Mouse (Mus musculus): Measurements from ENCODE around the gene Myo5a.
A peak's percentile ranks its signal among the peaks of the same experiment; 100 is the strongest.
"Not testable (repeated sequence)": the region's sequence is repeated elsewhere in the genome, so short reads cannot be mapped to it uniquely, and the experiment has no call there.

Myo5a gene

DNA sequence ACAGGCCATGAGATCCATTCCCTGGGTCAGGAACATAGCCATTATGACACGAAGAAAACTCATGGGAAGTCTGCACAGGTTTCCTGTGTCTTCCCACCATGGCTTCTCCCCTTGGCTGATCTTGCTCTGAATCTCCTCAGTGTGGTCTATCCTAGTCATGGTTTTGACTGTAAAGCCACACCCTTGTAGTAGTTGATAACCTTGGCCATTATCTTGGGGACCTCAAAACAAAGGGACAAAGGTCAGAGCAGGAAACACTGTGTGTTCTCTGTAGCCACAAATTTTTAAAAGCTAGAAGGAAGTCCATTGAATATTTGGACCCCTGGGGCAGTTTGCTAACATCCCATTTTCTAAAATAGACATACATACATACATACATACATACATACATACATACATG, 177.5 kb downstream of the Myo5a start:
- no peak for DNase-seq (ENCODE audit: low spot score)

DNA sequence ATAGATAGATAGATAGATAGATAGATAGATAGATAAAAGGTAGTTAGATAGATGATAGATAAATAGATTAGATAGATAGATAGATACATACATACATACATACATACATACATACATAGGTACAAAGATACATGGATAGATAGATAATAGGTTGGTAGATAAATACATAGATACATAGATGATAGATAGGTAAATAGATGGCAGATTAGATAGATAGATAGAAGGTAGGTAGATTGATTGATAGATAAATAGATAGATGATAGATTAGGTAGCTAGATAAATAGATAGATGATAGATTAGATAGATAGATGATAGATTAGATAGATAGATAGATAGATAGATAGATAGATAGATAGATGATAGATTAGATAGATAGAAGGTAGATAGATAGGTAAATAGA, 178.1 kb downstream of the Myo5a start:
- no peak for DNase-seq (ENCODE audit: low spot score)

DNA sequence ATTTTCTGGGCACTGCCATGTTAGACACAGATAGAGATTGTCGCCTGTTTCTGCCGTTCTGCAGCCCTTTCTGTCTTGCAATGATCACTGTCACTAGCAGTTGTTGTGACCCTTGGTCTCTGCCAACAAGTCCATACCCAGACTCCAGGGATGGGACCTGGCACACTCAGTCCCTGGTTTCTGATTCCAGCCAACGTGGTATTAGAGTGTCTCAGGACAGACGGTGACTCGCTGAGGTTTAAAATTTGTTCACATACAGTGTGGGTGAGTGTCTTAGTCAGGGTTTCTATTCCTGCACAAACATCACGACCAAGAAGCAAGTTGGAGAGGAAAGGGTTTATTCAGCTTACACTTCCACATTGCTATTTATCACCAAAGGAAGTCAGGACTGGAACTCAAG, 182.3 kb downstream of the Myo5a start:
- not testable (repeated sequence) for DNase-seq (ENCODE audit: low spot score)

DNA sequence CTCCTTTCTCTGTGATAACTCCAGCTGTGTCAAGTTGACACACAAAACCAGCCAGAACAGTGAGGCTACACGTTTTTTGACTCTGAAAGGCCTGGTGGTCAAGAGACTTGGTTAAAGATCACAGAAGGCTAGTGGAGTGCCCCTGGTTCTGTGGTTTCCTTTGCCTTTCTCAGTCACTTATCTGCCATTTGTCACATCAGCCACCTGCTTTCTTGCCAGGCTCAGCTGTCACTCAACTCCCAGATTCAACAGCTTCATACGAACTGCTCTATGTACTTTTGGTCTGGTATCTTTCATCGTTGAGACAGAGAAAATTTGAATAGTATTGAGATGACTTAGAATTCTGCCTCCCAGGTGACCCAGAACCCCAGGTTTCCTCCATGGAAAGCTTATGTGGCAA, 183.0 kb downstream of the Myo5a start:
- DNase-seq (ENCODE audit: low spot score) = no peak

DNA sequence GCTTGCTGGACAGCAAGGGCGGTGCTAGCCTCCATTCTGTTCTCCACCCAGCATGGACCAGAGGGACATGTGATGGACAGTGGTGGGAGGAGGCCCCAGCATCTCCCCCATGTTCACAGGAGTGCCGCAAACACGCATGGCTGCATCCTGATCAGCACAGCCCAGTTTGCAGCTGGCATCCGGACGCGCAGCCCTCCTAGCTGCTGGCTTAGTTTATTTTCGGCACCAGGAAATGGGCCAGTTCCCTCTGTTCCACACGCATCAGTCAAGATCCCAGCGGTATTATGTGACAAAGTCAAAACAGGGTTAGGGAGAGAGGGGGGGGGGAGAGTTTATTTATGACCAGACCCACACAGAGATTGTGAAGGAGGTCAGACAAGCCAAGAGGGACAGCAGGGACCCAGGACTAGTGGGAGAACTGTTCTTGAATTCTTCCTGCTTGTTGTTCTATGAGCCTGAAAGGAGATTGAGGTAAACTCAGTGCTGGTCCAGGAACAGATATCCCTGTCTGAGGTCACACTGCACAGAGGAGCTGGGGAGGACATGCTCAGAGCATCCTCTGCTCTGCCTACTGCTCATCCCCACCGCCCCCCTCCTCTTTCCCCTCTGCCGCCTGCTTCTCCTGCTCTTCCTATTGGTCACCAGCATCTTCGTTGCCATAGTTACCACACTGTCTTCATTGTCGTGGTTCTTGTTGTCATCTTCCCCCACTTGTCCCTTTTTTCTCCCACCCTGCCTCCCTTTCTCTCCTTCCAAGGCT, 183.6 kb downstream of the Myo5a start:
- DNase-seq (ENCODE audit: low spot score) = peak; percentile 60

DNA sequence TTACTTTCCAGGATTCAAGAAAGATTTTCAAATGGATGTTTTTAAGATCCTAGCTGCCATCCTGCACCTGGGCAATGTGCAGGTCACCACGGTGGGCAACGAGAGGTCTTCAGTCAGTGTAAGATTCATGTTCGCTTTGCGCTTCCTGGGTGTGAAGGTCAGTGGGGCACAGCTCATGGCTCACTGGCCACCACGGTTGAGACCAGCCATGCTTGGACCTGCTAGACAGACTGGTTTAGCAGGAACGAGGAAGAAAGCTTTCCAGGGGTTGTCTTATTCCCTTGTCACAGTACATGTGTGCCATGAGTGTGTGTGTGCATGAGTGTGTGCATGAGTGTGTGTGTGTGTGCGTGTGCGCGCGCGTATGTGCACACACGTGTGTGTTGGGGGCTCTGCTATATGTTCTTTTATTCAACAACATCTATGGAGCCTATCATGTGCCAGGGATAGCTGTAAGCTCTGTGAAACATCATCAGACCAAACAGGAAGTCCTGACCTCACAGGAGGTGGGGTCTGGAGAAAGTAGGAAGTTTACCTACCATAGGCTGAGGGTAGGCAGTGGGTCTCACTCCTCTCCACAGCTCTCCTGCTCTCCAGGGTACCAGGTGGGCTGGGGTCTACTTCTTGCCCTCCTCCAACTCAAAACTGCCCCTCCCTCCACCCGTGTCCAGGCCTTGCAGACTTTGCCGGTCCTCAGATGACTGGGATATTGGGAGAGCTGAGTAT, 185.2 kb downstream of the Myo5a start:
- DNase-seq (ENCODE audit: low spot score) = no peak

DNA sequence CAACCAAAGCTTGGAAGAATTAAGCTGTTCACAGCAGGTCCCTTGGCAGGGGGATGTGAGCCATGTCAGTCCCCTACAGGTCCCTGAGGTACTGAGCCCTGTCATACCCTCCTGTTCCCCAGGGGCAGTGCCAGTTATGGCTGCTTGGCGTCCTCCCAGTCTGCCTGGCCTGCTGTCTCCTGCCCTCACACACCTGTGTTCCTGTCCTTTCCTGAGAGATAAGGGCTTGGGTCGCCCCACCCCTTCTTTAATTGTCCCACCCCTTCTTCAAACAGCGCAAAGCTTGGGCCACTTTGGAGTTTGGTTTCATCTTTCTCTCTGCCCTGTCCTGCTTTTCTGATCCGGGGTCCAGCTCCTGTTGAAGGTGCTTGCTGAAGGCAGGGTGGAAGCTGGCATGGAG, 188.0 kb downstream of the Myo5a start:
- no peak for DNase-seq (ENCODE audit: low spot score)

DNA sequence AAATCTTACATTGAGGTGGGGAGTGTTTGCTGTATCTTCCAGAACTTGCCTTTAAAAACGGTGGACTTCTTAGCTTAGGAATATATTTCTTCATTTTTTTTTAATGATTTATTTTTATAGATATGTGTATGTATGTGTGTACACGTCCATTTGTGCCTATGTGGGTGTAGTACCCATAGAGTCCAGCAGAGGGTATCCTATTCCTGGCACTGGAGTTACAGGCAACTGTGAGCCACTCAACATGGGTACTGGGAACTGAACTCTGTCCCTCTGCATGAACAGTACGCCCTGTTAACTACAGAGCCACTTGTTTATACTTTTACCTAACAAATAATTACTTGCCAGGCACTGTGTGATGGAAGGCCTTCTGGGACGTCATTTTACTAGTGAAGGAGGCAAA, 188.8 kb downstream of the Myo5a start:
- peak; percentile 49 for DNase-seq (ENCODE audit: low spot score)

DNA sequence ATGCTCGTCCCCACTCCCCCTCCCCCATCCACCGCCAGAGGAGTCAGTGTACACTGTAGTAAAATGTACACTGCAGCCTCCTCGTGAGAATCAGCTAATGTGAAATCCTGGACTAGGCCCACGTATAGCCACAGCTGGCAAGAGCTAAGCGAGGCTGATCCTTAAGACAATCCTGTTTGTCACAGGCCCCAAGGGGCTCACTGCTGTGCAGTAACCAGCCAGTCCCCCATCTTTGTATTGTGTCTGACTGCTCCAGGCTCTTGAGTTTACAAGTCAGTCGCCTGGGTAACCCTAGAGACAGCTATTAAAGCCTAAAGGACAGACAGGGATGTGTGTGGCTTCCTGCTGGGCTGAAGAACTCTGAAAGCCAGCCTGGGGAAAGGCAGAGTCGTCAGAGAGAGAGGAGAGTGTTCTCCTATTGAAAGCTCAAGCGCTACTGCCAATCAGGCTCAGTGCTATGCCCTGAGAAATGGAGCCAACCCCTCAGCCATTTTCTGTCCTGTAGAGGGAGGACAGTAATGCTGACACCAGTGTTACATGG, 190.6 kb downstream of the Myo5a start:
- peak; percentile 48 for DNase-seq (ENCODE audit: low spot score)

DNA sequence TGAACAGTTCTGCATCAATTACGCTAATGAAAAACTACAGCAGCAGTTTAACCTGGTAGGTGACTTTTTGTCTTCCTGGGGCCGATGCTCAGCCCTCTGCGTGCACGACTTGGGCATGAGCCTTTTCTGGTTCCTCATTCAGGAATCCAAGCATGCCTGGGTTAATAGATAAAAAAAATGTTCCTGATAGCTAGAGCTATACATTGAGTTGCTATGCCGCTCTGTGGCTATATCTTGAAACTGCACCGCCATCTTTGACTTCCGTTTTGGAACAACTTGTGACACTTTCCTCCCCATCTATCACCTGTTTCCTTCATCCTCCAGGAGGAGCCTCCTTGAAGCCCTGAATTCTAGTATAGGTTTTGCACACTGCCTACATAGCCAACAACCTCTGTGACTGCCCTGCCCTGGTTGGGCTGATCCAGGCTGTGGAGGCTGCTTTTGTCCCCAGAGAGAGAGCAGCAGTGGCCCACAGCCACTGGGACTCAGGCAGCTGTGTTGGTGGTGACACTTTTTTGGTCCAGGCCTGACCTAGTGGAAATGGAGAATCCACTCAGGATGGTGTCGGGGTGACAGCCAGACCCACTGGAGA, 191.5 kb downstream of the Myo5a start:
- peak; percentile 22 for DNase-seq (ENCODE audit: low spot score)

DNA sequence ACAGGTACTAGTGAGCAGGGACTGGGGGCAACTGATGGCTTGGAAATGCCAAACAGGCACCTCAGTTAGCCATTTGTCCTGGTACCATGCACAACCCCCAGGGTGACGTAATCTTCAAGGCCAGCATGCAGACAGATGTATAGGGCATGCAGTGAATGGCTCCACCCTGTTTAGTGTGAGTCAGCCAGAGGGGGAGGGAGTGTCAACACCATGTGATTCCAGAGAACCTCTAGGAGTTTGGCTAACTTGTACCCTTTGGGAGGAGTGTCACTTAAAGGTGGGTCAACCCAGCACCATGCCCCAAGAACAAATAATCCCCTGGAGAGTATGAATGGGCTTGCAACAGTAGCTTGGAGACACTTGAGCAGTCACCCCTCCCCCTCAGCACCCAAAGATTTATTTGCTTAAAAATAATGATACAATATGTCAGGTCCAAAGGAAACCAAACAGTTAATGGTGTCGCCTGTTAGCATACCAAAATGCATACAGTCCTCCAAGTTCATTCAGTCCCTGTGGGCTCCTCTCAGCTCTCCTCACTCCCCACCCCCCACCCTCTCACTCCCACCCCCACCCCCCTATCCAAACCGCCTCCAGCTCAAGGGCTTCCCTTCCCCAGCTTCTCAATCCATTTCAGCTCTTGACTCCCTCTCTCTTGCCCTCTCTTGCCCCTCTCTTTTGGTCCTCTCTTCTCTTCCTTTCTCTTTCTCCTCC, 193.3 kb downstream of the Myo5a start:
- DNase-seq (ENCODE audit: low spot score) = no peak

DNA sequence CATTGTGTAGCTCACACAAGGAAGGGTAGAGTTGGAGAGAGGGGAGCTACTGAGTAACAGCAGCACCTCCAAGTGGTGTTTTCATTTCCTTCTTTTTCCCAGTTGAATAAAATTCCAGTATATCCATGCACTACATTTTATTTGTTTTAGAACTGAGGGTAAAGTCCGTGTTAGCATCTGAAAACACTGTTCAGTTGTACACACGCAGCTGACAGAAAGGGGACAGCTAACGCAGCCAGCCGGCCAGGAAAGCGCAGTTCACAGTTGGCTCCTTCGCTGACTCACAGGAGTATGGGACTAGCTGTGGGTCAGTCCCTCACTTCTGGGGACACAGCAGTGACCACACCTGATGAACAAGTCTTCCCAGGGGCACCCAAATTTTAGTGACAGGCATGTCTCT, 196.3 kb downstream of the Myo5a start:
- DNase-seq (ENCODE audit: low spot score) = peak; percentile 15

DNA sequence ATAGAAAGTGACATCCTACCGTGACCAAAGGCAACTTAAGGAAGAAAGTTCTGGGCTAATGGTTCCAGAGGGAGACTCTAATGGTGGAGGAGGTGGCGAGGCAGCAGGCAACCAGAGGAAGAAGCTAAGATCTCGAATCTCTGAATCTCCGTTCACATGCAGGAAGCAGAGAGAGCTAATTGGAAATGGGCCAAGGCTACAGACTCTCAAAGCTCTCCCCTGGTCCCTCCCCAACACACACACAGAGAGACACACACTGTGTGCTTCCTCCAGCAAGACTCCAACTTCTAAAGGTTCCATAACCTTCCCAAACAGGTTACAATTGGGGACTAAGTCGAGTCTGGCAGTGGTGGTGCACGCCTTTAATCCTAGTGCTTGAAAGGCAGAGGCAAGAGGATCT, 199.6 kb downstream of the Myo5a start:
- no peak for DNase-seq (ENCODE audit: low spot score)

DNA sequence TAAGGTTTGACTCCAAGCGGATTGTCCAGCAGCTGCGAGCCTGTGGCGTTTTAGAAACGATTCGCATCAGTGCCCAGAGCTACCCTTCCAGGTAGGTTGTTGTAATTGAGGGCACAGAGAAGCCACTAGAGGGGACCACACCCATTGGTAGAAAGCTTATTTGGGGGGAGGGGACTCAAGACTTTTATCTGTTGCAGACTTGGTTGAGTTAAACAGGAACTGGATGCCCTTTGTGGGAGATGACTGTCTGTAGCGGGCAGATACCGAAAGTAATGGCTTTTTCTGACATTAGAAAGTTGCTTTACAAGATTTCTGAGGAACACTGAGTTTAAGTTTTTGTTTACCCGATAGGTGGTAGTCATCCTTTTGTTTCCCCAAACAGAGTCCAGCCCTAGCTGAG, 200.7 kb downstream of the Myo5a start:
- no peak for DNase-seq (ENCODE audit: low spot score)
